Comparison of ENCODE assay signal across 8 mouse cellular contexts in the genomic region with DNA sequence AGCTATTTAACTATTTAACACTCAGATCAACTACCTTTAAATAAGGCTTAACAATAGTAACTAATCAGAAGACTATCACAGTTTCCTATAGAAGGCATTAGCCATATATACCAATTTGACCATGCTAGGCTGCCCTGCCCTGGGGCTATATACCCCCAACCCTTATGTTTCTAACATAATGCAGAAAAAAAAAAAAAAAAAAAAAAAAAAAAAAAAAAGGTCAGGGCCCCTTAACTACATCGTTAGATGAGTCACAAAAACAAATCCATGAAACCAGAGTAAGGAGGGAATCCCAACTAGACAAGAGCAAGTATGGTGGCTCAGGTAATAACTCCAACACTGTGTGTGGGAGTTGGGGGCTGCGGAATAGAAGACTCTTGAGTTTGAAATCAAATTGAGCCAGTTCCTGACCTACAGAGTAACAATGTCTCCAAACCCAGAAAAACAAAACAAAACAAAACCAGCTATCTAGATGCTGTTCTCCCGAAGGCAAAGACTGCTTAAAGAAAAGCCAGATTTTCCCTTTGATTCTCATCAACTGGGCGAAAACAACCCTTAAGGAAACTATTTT. TPM values are rescaled to one million over a fixed set of nuclear protein-coding genes. Genes with fewer than 3 reads are reported as not detected.
DNase-seq lines count a peak whose midpoint lies in the region; ATAC-seq and TF ChIP-seq lines count a peak whose summit lies in the region.

No protein-coding gene starts in this region.

- WGBS in heart, adult 2 months = 3% methylated on average over 4 of the region's 4 CpGs
- 1% methylated on average over 4 of the region's 4 CpGs for WGBS in liver, embryonic 14.5 days (ENCODE audit: insufficient replicate concordance)

- TF ChIP-seq CTCF in heart, adult 2 months (IDR thresholded peaks at IDR 0.05) = no peak
- no peak for TF ChIP-seq CTCF in liver, embryonic 14.5 days (IDR thresholded peaks at IDR 0.05; ENCODE audit: low read depth)

- H3K4me1 ChIP-seq in heart, adult 2 months (ENCODE audit: control insufficient read depth, insufficient read depth, low read length) = peaks cover 2% of the 10 kb centered on the region; the same call in 1 of the 2 replicates
- peaks cover 0 to 5% of the 10 kb centered on the region in 2 experiments; a peak in 3 of 4 replicates for H3K4me1 ChIP-seq in liver, embryonic 14.5 days (replicated peaks; ENCODE audit: control insufficient read depth in 2 of 2, insufficient read depth in 2 of 2, low read length in 1 of 2)

- peak overlapping the region; percentile 76 for H3K4me3 ChIP-seq in heart, adult 2 months
- peak overlapping the region; percentile 76 to 97 for H3K4me3 ChIP-seq in liver, embryonic 14.5 days (ENCODE audit: insufficient read depth in 1 of 2, low read depth in 2 of 2, low read length in 2 of 2)

- no peak for TF ChIP-seq POLR2A in heart, adult 2 months (IDR thresholded peaks at IDR 0.05; ENCODE audit: insufficient read depth, low read depth, low read length)

- H3K4me2 ChIP-seq in liver, embryonic 14.5 days (ENCODE audit: low read depth) = peak overlapping the region; percentile 90

- H3K36me3 ChIP-seq in heart, adult 2 months (ENCODE audit: control insufficient read depth, insufficient read depth, low read length) = no peaks in the 10 kb centered on the region; the same call in 1 of the 2 replicates
- H3K36me3 ChIP-seq in liver, embryonic 14.5 days (replicated peaks; ENCODE audit: control insufficient read depth, insufficient read depth, low read depth) = no peaks in the 10 kb centered on the region; the same call in none of the 2 replicates

- no peak for ATAC-seq in liver, embryonic 14.5 days (ENCODE audit: insufficient read depth)
- no peak for ATAC-seq in megakaryocyte progenitor cell, adult 5-6 weeks (replicated peaks; ENCODE audit: poor library complexity)

- H3K27ac ChIP-seq in heart, adult 2 months = no peak overlapping the region
- peak overlapping the region; percentile 53 for H3K27ac ChIP-seq in liver, embryonic 14.5 days

- no peaks in the 10 kb centered on the region for H3K27me3 ChIP-seq in heart, adult 2 months (ENCODE audit: control insufficient read depth, insufficient read depth, low read length)
- H3K27me3 ChIP-seq in liver, embryonic 14.5 days (ENCODE audit: control insufficient read depth, insufficient read depth, low read length) = no peaks in the 10 kb centered on the region

- intact Hi-C loops in heart, adult 2 months (cut with DNase I) = loop anchor here (5.0 kb wide), 1 partner anchor 435 kb away; a partner anchor contains a TSS
- intact Hi-C loops in heart, postnatal 14 days (cut with DNase I) = loop anchor here (10.0 kb wide), 1 partner anchor 437 kb away; a partner anchor contains a TSS

- no peaks in the 10 kb centered on the region for H3K79me2 ChIP-seq in heart, adult 2 months (replicated peaks; ENCODE audit: control insufficient read depth, insufficient read depth, low read length)

- no peak overlapping the region for H3K9ac ChIP-seq in heart, adult 2 months (ENCODE audit: low read depth, low read length)
- H3K9ac ChIP-seq in liver, embryonic 14.5 days (replicated peaks) = peak overlapping the region; percentile 83

- H3K9me3 ChIP-seq in liver, embryonic 14.5 days (ENCODE audit: control insufficient read depth, low read length) = no peaks in the 10 kb centered on the region

- no peak for TF ChIP-seq EP300 in heart, adult 2 months (IDR thresholded peaks at IDR 0.05; ENCODE audit: insufficient read depth, low read depth, low read length)
- TF ChIP-seq EP300 in liver, embryonic 14.5 days (IDR thresholded peaks at IDR 0.05; ENCODE audit: low read depth) = no peak

- no peak for DNase-seq in heart, adult 2 months
- no peak for DNase-seq in heart, postnatal 14 days
- peak; percentile 2 for DNase-seq in thymus, postnatal 0 days (ENCODE audit: low spot score)
- no peak for DNase-seq in thymus, postnatal 36 days
- DNase-seq in liver, embryonic 14.5 days (ENCODE audit: low read depth in 3 of 3, low spot score in 3 of 3) = no peak
- DNase-seq in cerebellum, adult 11-12 months = no peak
- DNase-seq in layer of hippocampus, postnatal 14 days (ENCODE audit: low spot score in 2 of 2) = no peak

RNA-seq across cellular contexts. Expression of a gene that starts 0.7 kb away (rescaled TPM):
- total RNA-seq in heart, adult 2 months (2021) = 1 to 10 TPM; 1.8 to 2.4 TPM
- polyA plus RNA-seq in heart, adult 2 months (2012; rRNA removed) = 0.57 and 1.1 TPM in 2 replicates
- total RNA-seq in heart, postnatal 14 days (2021) = 1 to 10 TPM; 2.5 to 3.2 TPM
- polyA plus RNA-seq in thymus, postnatal 0 days (2015; fragmentation: Nextera tagmentation; extraction: Ambion mirVana) = 38.7 and 41.2 TPM in 2 replicates
- 6.0 and 9.9 TPM in 2 replicates for polyA plus RNA-seq in liver, embryonic 14.5 days (2012; rRNA removed)
- polyA plus RNA-seq in liver, embryonic 14.5 days (2014; fragmentation: Nextera tagmentation; extraction: Ambion mirVana) = 30.4 and 33.0 TPM in 2 replicates
- 1 to 10 TPM; 1.3 to 2.3 TPM for total RNA-seq in layer of hippocampus, postnatal 14 days (2021)
- 37.1 and 38.1 TPM in 2 replicates for total RNA-seq in megakaryocyte progenitor cell, adult 5-6 weeks (2015)
- total RNA-seq in megakaryocyte progenitor cell, adult 5-6 weeks (2017) = 47.6 and 53.9 TPM in 2 replicates

RNA-seq across cellular contexts. Expression of a gene that starts 1.0 kb away (rescaled TPM):
- total RNA-seq in heart, adult 2 months (2021) = 10 to 100 TPM; 19.3 to 19.4 TPM
- 1.4 and 3.2 TPM in 2 replicates for polyA plus RNA-seq in heart, adult 2 months (2012; rRNA removed)
- total RNA-seq in heart, postnatal 14 days (2021) = 10 to 100 TPM; 11.1 to 17.2 TPM
- 28.6 and 29.6 TPM in 2 replicates for polyA plus RNA-seq in thymus, postnatal 0 days (2015; fragmentation: Nextera tagmentation; extraction: Ambion mirVana)
- polyA plus RNA-seq in liver, embryonic 14.5 days (2012; rRNA removed) = 2.9 and 5.4 TPM in 2 replicates
- 7.8 and 8.3 TPM in 2 replicates for polyA plus RNA-seq in liver, embryonic 14.5 days (2014; fragmentation: Nextera tagmentation; extraction: Ambion mirVana)
- total RNA-seq in layer of hippocampus, postnatal 14 days (2021) = 10 to 100 TPM; 24.6 to 25.4 TPM
- total RNA-seq in megakaryocyte progenitor cell, adult 5-6 weeks (2015) = 52.3 and 61.5 TPM in 2 replicates
- total RNA-seq in megakaryocyte progenitor cell, adult 5-6 weeks (2017) = 39.9 and 60.8 TPM in 2 replicates

RNA-seq across cellular contexts. Expression of a gene that starts 30.0 kb away (rescaled TPM):
- total RNA-seq in heart, adult 2 months (2021) = 10 to 100 TPM; 52.2 to 75.0 TPM
- 19.4 and 38.1 TPM in 2 replicates for polyA plus RNA-seq in heart, adult 2 months (2012; rRNA removed)
- 10 to 100 TPM; 54.4 to 61.1 TPM for total RNA-seq in heart, postnatal 14 days (2021)
- 32.1 and 37.2 TPM in 2 replicates for polyA plus RNA-seq in thymus, postnatal 0 days (2015; fragmentation: Nextera tagmentation; extraction: Ambion mirVana)
- polyA plus RNA-seq in liver, embryonic 14.5 days (2012; rRNA removed) = 28.2 and 36.5 TPM in 2 replicates
- polyA plus RNA-seq in liver, embryonic 14.5 days (2014; fragmentation: Nextera tagmentation; extraction: Ambion mirVana) = 39.1 and 45.8 TPM in 2 replicates
- 10 to 100 TPM; 63.7 to 66.7 TPM for total RNA-seq in layer of hippocampus, postnatal 14 days (2021)
- total RNA-seq in megakaryocyte progenitor cell, adult 5-6 weeks (2015) = 81.6 and 83.7 TPM in 2 replicates
- 73.1 and 77.1 TPM in 2 replicates for total RNA-seq in megakaryocyte progenitor cell, adult 5-6 weeks (2017)

RNA-seq across cellular contexts. Expression of a gene that starts 44.0 kb away (rescaled TPM):
- 10 to 100 TPM; 69.0 to 74.7 TPM for total RNA-seq in heart, adult 2 months (2021)
- 27.4 and 71.7 TPM in 2 replicates for polyA plus RNA-seq in heart, adult 2 months (2012; rRNA removed)
- 10 to 100 TPM; 77.8 to 82.5 TPM for total RNA-seq in heart, postnatal 14 days (2021)
- 4.4 and 7.2 TPM in 2 replicates for polyA plus RNA-seq in thymus, postnatal 0 days (2015; fragmentation: Nextera tagmentation; extraction: Ambion mirVana)
- polyA plus RNA-seq in liver, embryonic 14.5 days (2012; rRNA removed) = 0.35 and 0.49 TPM in 2 replicates
- 1.1 and 1.5 TPM in 2 replicates for polyA plus RNA-seq in liver, embryonic 14.5 days (2014; fragmentation: Nextera tagmentation; extraction: Ambion mirVana)
- total RNA-seq in layer of hippocampus, postnatal 14 days (2021) = 1 to 10 TPM; 1.5 to 5.2 TPM
- total RNA-seq in megakaryocyte progenitor cell, adult 5-6 weeks (2015) = not detected in 2 replicates
- 0.27 TPM in 1 of 2 replicates, not detected in the other for total RNA-seq in megakaryocyte progenitor cell, adult 5-6 weeks (2017)

Comparison
In these comparisons a context has a peak if more than half of its experiments do, and no peak if none do; other contexts are left out.
1. RNA of a gene that starts 0.7 kb away (total RNA-seq): 37.1 to 53.9 TPM in megakaryocyte progenitor cell, adult 5-6 weeks; 2.5 to 3.2 TPM in heart, postnatal 14 days, 1.8 to 2.4 TPM in heart, adult 2 months and 1.3 to 2.3 TPM in layer of hippocampus, postnatal 14 days; every median in the first group is over 4 times any median in the second.